Mouse (Mus musculus) C2C12 (cell line): Measurements from ENCODE around the gene Smc3.

Experiments used
- CTCF ChIP-seq: IDR thresholded peaks from one replicate; pipeline ENCODE4 v1.5.1; 2011; ENCODE audit not compliant: control insufficient read depth, insufficient read depth, insufficient read length
- USF1 ChIP-seq: IDR thresholded peaks from one replicate; pipeline ENCODE4 v1.6.1; 2011; ENCODE audit warnings: low read depth, mild to moderate bottlenecking, control low read depth, moderate library complexity

- TF ChIP-seq CTCF: no peak
- no peak for TF ChIP-seq USF1
These were observed 25.7 kb upstream of the Smc3 start for GRCm38 (mm10) chr19:53574546-53574945.
